Mouse (Mus musculus): ENCODE data around the gene Mcoln3.
A peak's percentile ranks its signal among the peaks of the same experiment; 100 is the strongest.

The Mcoln3 gene

GRCm38 (mm10) chr3:146134834-146135233 is 17.6 kb downstream of the Mcoln3 start:
- DNase-seq (ENCODE audit: low read depth, low spot score), result no peak

GRCm38 (mm10) chr3:146135417-146135816 is 18.2 kb downstream of the Mcoln3 start:
- no peak for DNase-seq (ENCODE audit: low read depth, low spot score)

- peak; percentile 65 for DNase-seq (ENCODE audit: low read depth, low spot score)
Measured at GRCm38 (mm10) chr3:146136422-146136821, 19.2 kb downstream of the Mcoln3 start.

- no peak for DNase-seq (ENCODE audit: low read depth, low spot score)
Measured at GRCm38 (mm10) chr3:146140276-146140675, 23.0 kb downstream of the Mcoln3 start.

GRCm38 (mm10) chr3:146142523-146142922 is 25.3 kb downstream of the Mcoln3 start:
- DNase-seq (ENCODE audit: low read depth, low spot score), result peak; percentile 55

GRCm38 (mm10) chr3:146145501-146145900 is 28.3 kb downstream of the Mcoln3 start:
- no peak for DNase-seq (ENCODE audit: low read depth, low spot score)

GRCm38 (mm10) chr3:146146131-146146530 is 28.9 kb downstream of the Mcoln3 start:
- no peak for DNase-seq (ENCODE audit: low read depth, low spot score)

GRCm38 (mm10) chr3:146149156-146150057 is 32.2 kb downstream of the Mcoln3 start, which contains the start of gene Mcoln2:
Mcoln2 (plus strand) TSS chr3:146149833.
- no peak for DNase-seq (ENCODE audit: low read depth, low spot score)

GRCm38 (mm10) chr3:146150058-146150400 is 32.8 kb downstream of the Mcoln3 start:
- DNase-seq (ENCODE audit: low read depth, low spot score), result peak; percentile 9

- DNase-seq (ENCODE audit: low read depth, low spot score), result no peak
Measured at GRCm38 (mm10) chr3:146150560-146150959, 33.3 kb downstream of the Mcoln3 start.

GRCm38 (mm10) chr3:146151328-146151727 is 34.1 kb downstream of the Mcoln3 start:
- no peak for DNase-seq (ENCODE audit: low read depth, low spot score)

- no peak for DNase-seq (ENCODE audit: low read depth, low spot score)
Measured at GRCm38 (mm10) chr3:146151755-146152154, 34.5 kb downstream of the Mcoln3 start.

GRCm38 (mm10) chr3:146152348-146152747 is 35.1 kb downstream of the Mcoln3 start:
- DNase-seq (ENCODE audit: low read depth, low spot score), result no peak

- no peak for DNase-seq (ENCODE audit: low read depth, low spot score)
Measured at GRCm38 (mm10) chr3:146152913-146153312, 35.7 kb downstream of the Mcoln3 start.

GRCm38 (mm10) chr3:146153862-146154611 is 36.8 kb downstream of the Mcoln3 start:
- DNase-seq (ENCODE audit: low read depth, low spot score), result no peak

GRCm38 (mm10) chr3:146155628-146156576 is 38.7 kb downstream of the Mcoln3 start:
- DNase-seq (ENCODE audit: low read depth, low spot score), result no peak

- DNase-seq (ENCODE audit: low read depth, low spot score), result no peak
Measured at GRCm38 (mm10) chr3:146156811-146157210, 39.6 kb downstream of the Mcoln3 start.

- no peak for DNase-seq (ENCODE audit: low read depth, low spot score)
Measured at GRCm38 (mm10) chr3:146158039-146158438, 40.8 kb downstream of the Mcoln3 start.

- no peak for DNase-seq (ENCODE audit: low read depth, low spot score)
Measured at GRCm38 (mm10) chr3:146159360-146159759, 42.1 kb downstream of the Mcoln3 start.

- peak; percentile 74 for DNase-seq (ENCODE audit: low read depth, low spot score)
Measured at GRCm38 (mm10) chr3:146162197-146162596, 44.9 kb downstream of the Mcoln3 start.

GRCm38 (mm10) chr3:146169356-146169755 is 52.1 kb downstream of the Mcoln3 start:
- DNase-seq (ENCODE audit: low read depth, low spot score), result no peak
